Mouse (Mus musculus) liver, embryonic 15.5 days (tissue): ENCODE data around the gene Il33. TPM values are rescaled to one million over a fixed set of nuclear protein-coding genes. Genes with fewer than 3 reads are reported as not detected.

Experiments used
- ATAC-seq: fragments of 200-750 bp; cut with Nextera tagmentation; 2 replicates; pipeline ENCODE4 v1.8.0; 2017; ENCODE audit warnings: moderate number of reproducible peaks, mild to moderate bottlenecking, moderate library complexity; ENCODE audit not compliant: insufficient read depth
- H3K27ac ChIP-seq: fragments of 300-500 bp; sonication (generic); replicated peaks from 2 replicates; pipeline ENCODE4 v1.5.1; 2015; ENCODE audit warnings: mild to moderate bottlenecking, inconsistent platforms
- H3K27me3 ChIP-seq: fragments of 300-500 bp; sonication (generic); 2 replicates; pipeline ENCODE4 v1.6.1; 2015; ENCODE audit warnings: mild to moderate bottlenecking, inconsistent platforms
- H3K36me3 ChIP-seq: fragments of 300-500 bp; sonication (generic); replicated peaks from 2 replicates; pipeline ENCODE4 v1.6.1; 2015; ENCODE audit warnings: moderate library complexity, mild to moderate bottlenecking, inconsistent platforms
- H3K4me1 ChIP-seq: fragments of 300-500 bp; sonication (generic); replicated peaks from 2 replicates; pipeline ENCODE4 v1.6.1; 2015; ENCODE audit warnings: inconsistent platforms
- H3K4me2 ChIP-seq: fragments of 300-500 bp; sonication (generic); 2 replicates; pipeline ENCODE4 v1.6.1; 2015; ENCODE audit warnings: moderate library complexity, mild to moderate bottlenecking, inconsistent platforms
- H3K4me3 ChIP-seq: fragments of 300-500 bp; sonication (generic); replicated peaks from 2 replicates; pipeline ENCODE4 v1.5.1; 2015; ENCODE audit warnings: mild to moderate bottlenecking, inconsistent platforms
- H3K9ac ChIP-seq: fragments of 300-500 bp; sonication (generic); 2 replicates; pipeline ENCODE4 v1.6.1; 2015; ENCODE audit warnings: moderate library complexity, mild to moderate bottlenecking, inconsistent platforms
- H3K9me3 ChIP-seq: fragments of 300-500 bp; sonication (generic); replicated peaks from 2 replicates; pipeline ENCODE4 v1.6.1; 2016; ENCODE audit warnings: inconsistent platforms
- WGBS: fragments of 180-500 bp; shearing (Covaris S2); methylation state at CpG from one replicate; pipeline ENCODE4 v1.1.7; 2015; ENCODE audit warnings: mixed read lengths; ENCODE audit not compliant: insufficient replicate concordance; 5-methylcytosine and 5-hydroxymethylcytosine counted together
- polyA plus RNA-seq: library from polyadenylated mRNA; unstranded; fragments of >200 nt; fragmentation: Nextera tagmentation; extraction: Ambion mirVana; gene quantifications from 2 replicates; pipeline ENCODE4 v1.2.1, GENCODE M21; 2015

The Il33 gene
- polyA plus RNA-seq: 1.2 TPM in 2 replicates

GRCm38 (mm10) chr19:29924638-29925258 is at the start of gene Il33:
TSS of gene Il33 (plus strand) at chr19:29925114.
- 42% methylated on average over 10 of the region's 10 CpGs for WGBS
- no peak within 1 kb of the TSS for H3K4me2 ChIP-seq
- no peaks in the 10 kb centered on the region for H3K4me1 ChIP-seq
- no peaks in the 10 kb centered on the region for H3K36me3 ChIP-seq
- H3K9ac ChIP-seq: no peak within 1 kb of the TSS
- no peaks in the 10 kb centered on the region for H3K9me3 ChIP-seq
- H3K27ac ChIP-seq: no peak within 1 kb of the TSS
- ATAC-seq: no peak
- no peaks in the 10 kb centered on the region for H3K27me3 ChIP-seq
- H3K4me3 ChIP-seq: no peak within 1 kb of the TSS

- Histone ChIP-seq H3K27ac (no peak overlapping the region), H3K4me2 (no peak overlapping the region), H3K4me3 (no peak overlapping the region), H3K36me3 (no peaks in the 10 kb centered on the region), H3K9ac (no peak overlapping the region), H3K4me1 (no peaks in the 10 kb centered on the region), H3K27me3 (no peaks in the 10 kb centered on the region), H3K9me3 (no peaks in the 10 kb centered on the region)
- no peak for ATAC-seq
- 42% methylated on average over 10 of the region's 10 CpGs for WGBS
These were observed 47.3 kb upstream of the Il33 start for GRCm38 (mm10) chr19:29877422-29878291.

- WGBS: 53% methylated on average over 8 of the region's 8 CpGs
- Histone ChIP-seq H3K4me2 (no peak overlapping the region), H3K27ac (no peak overlapping the region)
These were observed 45.9 kb upstream of the Il33 start for GRCm38 (mm10) chr19:29878896-29879504.

GRCm38 (mm10) chr19:29880918-29881317 is 44.0 kb upstream of the Il33 start:
- Histone ChIP-seq H3K9ac (no peak overlapping the region), H3K27ac (no peak overlapping the region), H3K27me3 (no peaks in the 10 kb centered on the region), H3K4me1 (no peaks in the 10 kb centered on the region), H3K4me3 (no peak overlapping the region), H3K36me3 (no peaks in the 10 kb centered on the region), H3K9me3 (no peaks in the 10 kb centered on the region), H3K4me2 (no peak overlapping the region)
- no peak for ATAC-seq
- 70% methylated on average over 4 of the region's 4 CpGs for WGBS

More at GRCm38 (mm10) chr19:29878896-29879504, 45.9 kb upstream of the Il33 start:
- peak; percentile 42; the same call in 1 of the 2 replicates for ATAC-seq
- H3K4me1 ChIP-seq: no peaks in the 10 kb centered on the region
- no peaks in the 10 kb centered on the region for H3K36me3 ChIP-seq
- no peaks in the 10 kb centered on the region for H3K9me3 ChIP-seq
- no peak overlapping the region for H3K9ac ChIP-seq
- no peaks in the 10 kb centered on the region for H3K27me3 ChIP-seq
- no peak overlapping the region for H3K4me3 ChIP-seq

- WGBS: 71% methylated on average over 3 of the region's 3 CpGs
- Histone ChIP-seq H3K9me3 (no peaks in the 10 kb centered on the region), H3K36me3 (no peaks in the 10 kb centered on the region), H3K4me1 (no peaks in the 10 kb centered on the region), H3K4me3 (no peak overlapping the region), H3K27ac (no peak overlapping the region), H3K27me3 (no peaks in the 10 kb centered on the region), H3K4me2 (no peak overlapping the region), H3K9ac (no peak overlapping the region)
- ATAC-seq: no peak
These were observed 42.2 kb upstream of the Il33 start for GRCm38 (mm10) chr19:29882696-29883095.

GRCm38 (mm10) chr19:29885548-29885947 is 39.4 kb upstream of the Il33 start:
- Histone ChIP-seq H3K27me3 (no peaks in the 10 kb centered on the region), H3K27ac (no peak overlapping the region), H3K9ac (no peak overlapping the region), H3K9me3 (no peaks in the 10 kb centered on the region), H3K4me3 (no peak overlapping the region), H3K4me1 (no peaks in the 10 kb centered on the region), H3K4me2 (no peak overlapping the region), H3K36me3 (no peaks in the 10 kb centered on the region)
- no peak for ATAC-seq
- 72% methylated on average over 6 of the region's 6 CpGs for WGBS

- no peak overlapping the region for H3K4me3 ChIP-seq
- no peaks in the 10 kb centered on the region for H3K36me3 ChIP-seq
These were observed 37.4 kb upstream of the Il33 start for GRCm38 (mm10) chr19:29887476-29887875.

GRCm38 (mm10) chr19:29888946-29889345 is 36.0 kb upstream of the Il33 start:
- ATAC-seq: no peak
- Histone ChIP-seq H3K27me3 (no peaks in the 10 kb centered on the region), H3K36me3 (no peaks in the 10 kb centered on the region), H3K4me1 (no peaks in the 10 kb centered on the region), H3K9ac (no peak overlapping the region), H3K9me3 (no peaks in the 10 kb centered on the region), H3K27ac (no peak overlapping the region), H3K4me3 (no peak overlapping the region), H3K4me2 (no peak overlapping the region)
- 69% methylated on average over 6 of the region's 6 CpGs for WGBS

More at GRCm38 (mm10) chr19:29887476-29887875, 37.4 kb upstream of the Il33 start:
- Histone ChIP-seq H3K9ac (no peak overlapping the region), H3K27ac (no peak overlapping the region), H3K27me3 (no peaks in the 10 kb centered on the region), H3K9me3 (no peaks in the 10 kb centered on the region), H3K4me2 (no peak overlapping the region), H3K4me1 (no peaks in the 10 kb centered on the region)
- ATAC-seq: no peak
- 65% methylated on average over 2 of the region's 2 CpGs for WGBS

- Histone ChIP-seq H3K36me3 (no peaks in the 10 kb centered on the region), H3K4me2 (no peak overlapping the region), H3K9me3 (no peaks in the 10 kb centered on the region), H3K27ac (no peak overlapping the region), H3K4me3 (no peak overlapping the region), H3K9ac (no peak overlapping the region), H3K27me3 (no peaks in the 10 kb centered on the region), H3K4me1 (no peaks in the 10 kb centered on the region)
- no peak for ATAC-seq
- WGBS: 42% methylated on average over 4 of the region's 4 CpGs
These were observed 32.9 kb upstream of the Il33 start for GRCm38 (mm10) chr19:29891981-29892380.

- no peak overlapping the region for H3K4me3 ChIP-seq
- H3K4me1 ChIP-seq: no peaks in the 10 kb centered on the region
- no peak overlapping the region for H3K9ac ChIP-seq
- H3K27me3 ChIP-seq: no peaks in the 10 kb centered on the region
- H3K9me3 ChIP-seq: no peaks in the 10 kb centered on the region
- H3K36me3 ChIP-seq: no peaks in the 10 kb centered on the region
- no peak for ATAC-seq
- no peak overlapping the region for H3K27ac ChIP-seq
- no peak overlapping the region for H3K4me2 ChIP-seq
- 47% methylated on average over 6 of the region's 6 CpGs for WGBS
These were observed 32.1 kb upstream of the Il33 start for GRCm38 (mm10) chr19:29892786-29893185.

GRCm38 (mm10) chr19:29893718-29894273 is 31.1 kb upstream of the Il33 start:
- H3K4me1 ChIP-seq: no peaks in the 10 kb centered on the region
- WGBS: 74% methylated on average over 4 of the region's 4 CpGs
- H3K9ac ChIP-seq: no peak overlapping the region
- ATAC-seq: no peak
- H3K4me3 ChIP-seq: no peak overlapping the region
- no peak overlapping the region for H3K27ac ChIP-seq
- no peaks in the 10 kb centered on the region for H3K9me3 ChIP-seq
- H3K27me3 ChIP-seq: no peaks in the 10 kb centered on the region
- H3K36me3 ChIP-seq: no peaks in the 10 kb centered on the region
- H3K4me2 ChIP-seq: no peak overlapping the region
